In genomic region chr7:130263799-130264351, GRCm38 (mm10) we compare ENCODE assay signal across 7 mouse cellular contexts.
DNase-seq lines count a peak whose midpoint lies in the region; ATAC-seq lines count a peak whose summit lies in the region.

No protein-coding gene starts in this region.

- WGBS in hindbrain, embryonic 16.5 days, result 2% methylated on average over 20 of the region's 20 CpGs
- 4% methylated on average over 20 of the region's 20 CpGs for WGBS in lung, embryonic 15.5 days

- peak overlapping the region; percentile 96 for H3K4me2 ChIP-seq in hindbrain, embryonic 16.5 days (ENCODE audit: low read length)
- peak overlapping the region; percentile 72 for H3K4me2 ChIP-seq in lung, embryonic 15.5 days

- DNase-seq in NIH3T3 (ENCODE audit: low read depth), result peak; percentile 30
- peak; percentile 52 to 64 for DNase-seq in adrenal gland, postnatal 36 days
- no peak for DNase-seq in frontal cortex, postnatal 36 days (ENCODE audit: low spot score in 2 of 2)
- no peak for DNase-seq in cerebellum, postnatal 14 days

- peak overlapping the region; percentile 19 for H3K27ac ChIP-seq in hindbrain, embryonic 16.5 days (ENCODE audit: low read depth, low read length)
- peak overlapping the region; percentile 95 for H3K27ac ChIP-seq in lung, embryonic 15.5 days

- ATAC-seq in hindbrain, embryonic 16.5 days, result no peak
- no peak for ATAC-seq in lung, embryonic 15.5 days (ENCODE audit: borderline replicate concordance, extremely low read depth, low FRiP score, low TSS enrichment)
- no peak for ATAC-seq in monocyte, adult 5-6 weeks (replicated peaks; ENCODE audit: insufficient number of reproducible peaks, low FRiP score, low TSS enrichment, poor library complexity, severe bottlenecking)

- peak overlapping the region; percentile 78 for H3K9ac ChIP-seq in hindbrain, embryonic 16.5 days (ENCODE audit: low read depth, low read length)
- peak overlapping the region; percentile 77 for H3K9ac ChIP-seq in lung, embryonic 15.5 days

- H3K27me3 ChIP-seq in hindbrain, embryonic 16.5 days (replicated peaks; ENCODE audit: control insufficient read depth, insufficient read depth, low read length), result no peaks in the 10 kb centered on the region
- no peaks in the 10 kb centered on the region for H3K27me3 ChIP-seq in lung, embryonic 15.5 days

- H3K36me3 ChIP-seq in hindbrain, embryonic 16.5 days (ENCODE audit: control insufficient read depth, insufficient read depth, low read length), result no peaks in the 10 kb centered on the region
- H3K36me3 ChIP-seq in lung, embryonic 15.5 days, result 0 out of 2 replicates have a peak, but pooled peaks cover 7% of the 10 kb centered on the region

- peak overlapping the region; percentile 67 for H3K4me3 ChIP-seq in hindbrain, embryonic 16.5 days (ENCODE audit: low read length)
- peak overlapping the region; percentile 75 for H3K4me3 ChIP-seq in lung, embryonic 15.5 days

- H3K9me3 ChIP-seq in hindbrain, embryonic 16.5 days (ENCODE audit: control insufficient read depth, low read length), result no peaks in the 10 kb centered on the region
- H3K9me3 ChIP-seq in lung, embryonic 15.5 days, result no peaks in the 10 kb centered on the region

- peaks cover 43% of the 10 kb centered on the region for H3K4me1 ChIP-seq in hindbrain, embryonic 16.5 days (ENCODE audit: control insufficient read depth, insufficient read depth, low read depth, low read length)
- peaks cover 31% of the 10 kb centered on the region for H3K4me1 ChIP-seq in lung, embryonic 15.5 days

Comparison
In these comparisons a context has a peak if more than half of its experiments do, and no peak if none do; other contexts are left out.
1. DNase-seq: peak in NIH3T3 (single experiment) and adrenal gland, postnatal 36 days (2 of 2); none in frontal cortex, postnatal 36 days (0 of 2) and cerebellum, postnatal 14 days (0 of 2).